Mouse (Mus musculus): ENCODE data around the gene Rprml. TPM values are rescaled to one million over a fixed set of nuclear protein-coding genes. Genes with fewer than 3 reads are reported as not detected.

The Rprml gene
- polyA plus RNA-seq, 1 experiment = 0.09 TPM

- DNase-seq = no peak
- no peaks in the 10 kb centered on the region; the same call in 1 of the 2 replicates for H3K27me3 ChIP-seq (ENCODE audit: control insufficient read depth, insufficient read depth, low read length)
- no peak overlapping the region for H3K27ac ChIP-seq (ENCODE audit: control insufficient read depth, insufficient read depth, low read length)
- WGBS = 55% methylated on average over 3 of the region's 3 CpGs
- H3K4me3 ChIP-seq (ENCODE audit: control insufficient read depth, insufficient read depth, low read length) = no peak overlapping the region
- no peaks in the 10 kb centered on the region for H3K36me3 ChIP-seq (ENCODE audit: control insufficient read depth, insufficient read depth, low read length)
- no peak for TF ChIP-seq POLR2A (IDR thresholded peaks at IDR 0.05; ENCODE audit: control insufficient read depth, extremely low read depth, insufficient read depth, low read length, poor library complexity)
- TF ChIP-seq CTCF (IDR thresholded peaks at IDR 0.05; ENCODE audit: borderline replicate concordance, control insufficient read depth, extremely low read depth, insufficient read depth, low read length, poor library complexity) = no peak
- no peaks in the 10 kb centered on the region for H3K4me1 ChIP-seq (replicated peaks; ENCODE audit: control insufficient read depth, insufficient read depth, low read length)
Observed at GRCm38 (mm10) chr11:103635481-103635880, 13.9 kb upstream of the Rprml start.

GRCm38 (mm10) chr11:103636261-103636660, 13.1 kb upstream of the Rprml start:
- Histone ChIP-seq H3K4me3 (ENCODE audit: control insufficient read depth, insufficient read depth, low read length) (no peak overlapping the region), H3K27me3 (ENCODE audit: control insufficient read depth, insufficient read depth, low read length) (no peaks in the 10 kb centered on the region; the same call in 1 of the 2 replicates), H3K36me3 (ENCODE audit: control insufficient read depth, insufficient read depth, low read length) (no peaks in the 10 kb centered on the region), H3K27ac (ENCODE audit: control insufficient read depth, insufficient read depth, low read length) (no peak overlapping the region), H3K4me1 (replicated peaks; ENCODE audit: control insufficient read depth, insufficient read depth, low read length) (no peaks in the 10 kb centered on the region)
- WGBS = 82% methylated on average over 6 of the region's 6 CpGs
- DNase-seq = no peak
- TF ChIP-seq POLR2A (IDR thresholded peaks at IDR 0.05; ENCODE audit: control insufficient read depth, extremely low read depth, insufficient read depth, low read length, poor library complexity) (no peak), CTCF (IDR thresholded peaks at IDR 0.05; ENCODE audit: borderline replicate concordance, control insufficient read depth, extremely low read depth, insufficient read depth, low read length, poor library complexity) (no peak)

- Histone ChIP-seq H3K36me3 (ENCODE audit: control insufficient read depth, insufficient read depth, low read length) (no peaks in the 10 kb centered on the region), H3K27ac (ENCODE audit: control insufficient read depth, insufficient read depth, low read length) (no peak within 1 kb of the TSS), H3K4me3 (ENCODE audit: control insufficient read depth, insufficient read depth, low read length) (no peak within 1 kb of the TSS), H3K4me1 (replicated peaks; ENCODE audit: control insufficient read depth, insufficient read depth, low read length) (no peaks in the 10 kb centered on the region), H3K27me3 (ENCODE audit: control insufficient read depth, insufficient read depth, low read length) (no peaks in the 10 kb centered on the region; the same call in 1 of the 2 replicates)
- DNase-seq = no peak
- TF ChIP-seq POLR2A (IDR thresholded peaks at IDR 0.05; ENCODE audit: control insufficient read depth, extremely low read depth, insufficient read depth, low read length, poor library complexity) (no peak), CTCF (IDR thresholded peaks at IDR 0.05; ENCODE audit: borderline replicate concordance, control insufficient read depth, extremely low read depth, insufficient read depth, low read length, poor library complexity) (no peak)
- WGBS = 75% methylated on average over 3 of the region's 3 CpGs
Observed at GRCm38 (mm10) chr11:103638790-103639189, 10.6 kb upstream of the Rprml start, which contains the start of gene Lyzl6. Gene Lyzl6 (minus strand): TSS chr11:103638890.

GRCm38 (mm10) chr11:103639407-103639946, 9.9 kb upstream of the Rprml start:
- no peak overlapping the region for H3K27ac ChIP-seq (ENCODE audit: control insufficient read depth, insufficient read depth, low read length)
- no peaks in the 10 kb centered on the region; the same call in 1 of the 2 replicates for H3K27me3 ChIP-seq (ENCODE audit: control insufficient read depth, insufficient read depth, low read length)
- DNase-seq = peak; percentile 33
- H3K36me3 ChIP-seq (ENCODE audit: control insufficient read depth, insufficient read depth, low read length) = no peaks in the 10 kb centered on the region
- TF ChIP-seq CTCF (IDR thresholded peaks at IDR 0.05; ENCODE audit: borderline replicate concordance, control insufficient read depth, extremely low read depth, insufficient read depth, low read length, poor library complexity) (peak; percentile 45; the same call in 1 of the 2 replicates), POLR2A (IDR thresholded peaks at IDR 0.05; ENCODE audit: control insufficient read depth, extremely low read depth, insufficient read depth, low read length, poor library complexity) (no peak)
- H3K4me3 ChIP-seq (ENCODE audit: control insufficient read depth, insufficient read depth, low read length) = no peak overlapping the region
- WGBS = 4% methylated on average over 10 of the region's 10 CpGs
- no peaks in the 10 kb centered on the region for H3K4me1 ChIP-seq (replicated peaks; ENCODE audit: control insufficient read depth, insufficient read depth, low read length)

- Histone ChIP-seq H3K27ac (ENCODE audit: control insufficient read depth, insufficient read depth, low read length) (no peak overlapping the region), H3K4me1 (replicated peaks; ENCODE audit: control insufficient read depth, insufficient read depth, low read length) (no peaks in the 10 kb centered on the region), H3K27me3 (ENCODE audit: control insufficient read depth, insufficient read depth, low read length) (no peaks in the 10 kb centered on the region; the same call in 1 of the 2 replicates), H3K4me3 (ENCODE audit: control insufficient read depth, insufficient read depth, low read length) (no peak overlapping the region), H3K36me3 (ENCODE audit: control insufficient read depth, insufficient read depth, low read length) (no peaks in the 10 kb centered on the region)
- TF ChIP-seq POLR2A (IDR thresholded peaks at IDR 0.05; ENCODE audit: control insufficient read depth, extremely low read depth, insufficient read depth, low read length, poor library complexity) (no peak), CTCF (IDR thresholded peaks at IDR 0.05; ENCODE audit: borderline replicate concordance, control insufficient read depth, extremely low read depth, insufficient read depth, low read length, poor library complexity) (no peak)
- 66% methylated on average over 9 of the region's 9 CpGs for WGBS
- no peak for DNase-seq
Observed at GRCm38 (mm10) chr11:103643211-103643610, 6.2 kb upstream of the Rprml start.

GRCm38 (mm10) chr11:103645731-103646130, 3.6 kb upstream of the Rprml start:
- Histone ChIP-seq H3K27me3 (ENCODE audit: control insufficient read depth, insufficient read depth, low read length) (peaks cover 6% of the 10 kb centered on the region; the same call in 1 of the 2 replicates), H3K4me1 (replicated peaks; ENCODE audit: control insufficient read depth, insufficient read depth, low read length) (no peaks in the 10 kb centered on the region), H3K4me3 (ENCODE audit: control insufficient read depth, insufficient read depth, low read length) (no peak overlapping the region), H3K27ac (ENCODE audit: control insufficient read depth, insufficient read depth, low read length) (no peak overlapping the region), H3K36me3 (ENCODE audit: control insufficient read depth, insufficient read depth, low read length) (no peaks in the 10 kb centered on the region)
- DNase-seq = no peak
- TF ChIP-seq POLR2A (IDR thresholded peaks at IDR 0.05; ENCODE audit: control insufficient read depth, extremely low read depth, insufficient read depth, low read length, poor library complexity) (no peak), CTCF (IDR thresholded peaks at IDR 0.05; ENCODE audit: borderline replicate concordance, control insufficient read depth, extremely low read depth, insufficient read depth, low read length, poor library complexity) (no peak)
- 61% methylated on average over 8 of the region's 8 CpGs for WGBS
